Mouse (Mus musculus) neural tube, embryonic 13.5 days (tissue): ENCODE data around the gene Smarca4. TPM values are rescaled to one million over a fixed set of nuclear protein-coding genes. Genes with fewer than 3 reads are reported as not detected.
A peak's percentile ranks its signal among the peaks of the same experiment; 100 is the strongest.

ENCODE experiments used
- ATAC-seq: fragments of 200-750 bp; cut with Nextera tagmentation; 2 replicates; pipeline ENCODE4 v1.8.0; 2017; ENCODE audit warnings: low read depth, mild to moderate bottlenecking, moderate TSS enrichment, moderate library complexity
- H3K27ac ChIP-seq: fragments of 300-500 bp; sonication (generic); replicated peaks from 2 replicates; pipeline ENCODE4 v1.5.1; 2015; ENCODE audit warnings: moderate library complexity, mild to moderate bottlenecking, inconsistent platforms
- H3K27me3 ChIP-seq: fragments of 300-500 bp; sonication (generic); 2 replicates; pipeline ENCODE4 v1.6.1; 2015; ENCODE audit warnings: mild to moderate bottlenecking, inconsistent platforms
- H3K36me3 ChIP-seq: fragments of 300-500 bp; sonication (generic); 2 replicates; pipeline ENCODE4 v1.6.1; 2015; ENCODE audit warnings: mild to moderate bottlenecking, inconsistent platforms
- H3K4me1 ChIP-seq: fragments of 300-500 bp; sonication (generic); replicated peaks from 2 replicates; pipeline ENCODE4 v1.6.1; 2015; ENCODE audit warnings: inconsistent platforms
- H3K4me2 ChIP-seq: fragments of 300-500 bp; sonication (generic); 2 replicates; pipeline ENCODE4 v1.6.1; 2015; ENCODE audit warnings: inconsistent platforms, mild to moderate bottlenecking, moderate library complexity
- H3K4me3 ChIP-seq: fragments of 300-500 bp; sonication (generic); 2 replicates; pipeline ENCODE4 v1.5.1; 2015; ENCODE audit warnings: mild to moderate bottlenecking, inconsistent platforms
- H3K9ac ChIP-seq: fragments of 300-500 bp; sonication (generic); 2 replicates; pipeline ENCODE4 v1.6.1; 2015; ENCODE audit warnings: moderate library complexity, mild to moderate bottlenecking, inconsistent platforms
- H3K9me3 ChIP-seq: fragments of 300-500 bp; sonication (generic); 2 replicates; pipeline ENCODE4 v1.6.1; 2016; ENCODE audit warnings: inconsistent platforms
- WGBS: fragments of 180-500 bp; shearing (Covaris S2); methylation state at CpG from one replicate; pipeline ENCODE4 v1.1.7; 2015; 5-methylcytosine and 5-hydroxymethylcytosine counted together
- polyA plus RNA-seq: library from polyadenylated mRNA; unstranded; fragments of >200 nt; fragmentation: Nextera tagmentation; extraction: Ambion mirVana; gene quantifications from 2 replicates; pipeline ENCODE4 v1.2.1, GENCODE M21; 2015

Smarca4 gene
- polyA plus RNA-seq, result 149 and 160 TPM in 2 replicates

DNA sequence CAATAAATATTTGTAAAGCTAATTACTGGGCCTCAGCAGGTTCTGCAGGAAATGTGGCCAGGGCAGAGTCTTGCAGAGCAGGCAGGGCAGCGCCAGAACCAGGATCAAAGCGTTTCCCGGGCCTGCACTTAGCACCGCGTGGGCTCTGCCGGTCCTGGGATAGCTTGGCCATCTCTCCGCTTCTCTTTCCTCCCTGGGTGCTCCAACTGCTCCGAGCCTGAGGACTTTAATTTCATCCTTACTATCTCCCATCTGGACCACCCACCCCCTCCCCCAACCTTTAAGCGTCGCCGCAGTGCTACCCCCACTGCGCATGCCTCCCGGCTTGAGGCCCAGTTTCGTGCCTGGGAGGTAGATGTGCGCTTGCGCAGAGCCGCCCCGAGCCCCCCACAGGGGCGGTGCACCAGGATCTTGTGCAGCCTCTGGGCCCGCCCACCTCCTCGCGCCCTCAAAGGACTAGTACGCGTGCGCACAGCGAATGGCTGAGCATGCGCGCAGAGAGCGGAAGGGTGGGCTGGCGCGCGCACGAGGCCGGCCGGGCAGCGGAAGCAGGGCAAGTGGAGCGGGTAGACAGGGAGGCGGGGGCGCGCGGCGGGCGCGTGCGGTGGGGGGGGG is at the start of gene Smarca4:
Gene Smarca4, plus strand, starts transcription at position 553 of the 615 bp plus-strand sequence.
- 0 out of 2 replicates have a peak, but pooled peaks cover 3% of the 10 kb centered on the region for H3K36me3 ChIP-seq
- H3K27ac ChIP-seq, result peak within 1 kb of the TSS; percentile 100
- peaks cover 39% of the 10 kb centered on the region for H3K4me1 ChIP-seq
- no peaks in the 10 kb centered on the region for H3K27me3 ChIP-seq
- peak within 1 kb of the TSS; percentile 88 for H3K4me2 ChIP-seq
- ATAC-seq, result peak; percentile 96
- peak within 1 kb of the TSS; percentile 95 for H3K9ac ChIP-seq
- no peaks in the 10 kb centered on the region for H3K9me3 ChIP-seq
- peak within 1 kb of the TSS; percentile 77 for H3K4me3 ChIP-seq
- under 1% methylated on average over 45 of the region's 45 CpGs for WGBS

DNA sequence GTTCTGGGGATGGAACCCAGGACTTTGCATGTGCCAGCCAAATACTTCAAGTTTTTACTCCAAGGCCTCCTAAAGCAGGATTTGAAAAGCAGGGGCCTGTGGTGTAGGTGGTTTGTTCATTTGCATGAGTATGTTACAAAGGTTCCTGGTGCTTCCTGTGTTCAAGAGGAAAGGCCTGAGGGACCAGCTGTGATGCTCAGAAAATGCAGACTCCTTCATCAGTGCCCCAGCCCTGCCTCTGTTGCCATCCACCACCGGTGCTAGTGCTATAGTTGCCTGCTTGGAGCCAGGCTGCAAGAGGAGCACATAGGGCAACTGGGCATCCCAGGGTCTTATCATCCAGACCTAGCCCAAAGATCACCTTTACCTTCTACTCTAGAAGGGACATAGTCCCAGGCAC is 49.4 kb upstream of the Smarca4 start:
- Histone ChIP-seq H3K36me3 (peaks cover 35% of the 10 kb centered on the region), H3K4me1 (0 out of 2 replicates have a peak, but pooled peaks cover 3% of the 10 kb centered on the region), H3K27ac (no peak overlapping the region), H3K4me2 (no peak overlapping the region), H3K4me3 (no peak overlapping the region), H3K9ac (no peak overlapping the region), H3K9me3 (no peaks in the 10 kb centered on the region), H3K27me3 (no peaks in the 10 kb centered on the region)
- WGBS, result 95% methylated on average over 1 of the region's 1 CpGs
- no peak for ATAC-seq

DNA sequence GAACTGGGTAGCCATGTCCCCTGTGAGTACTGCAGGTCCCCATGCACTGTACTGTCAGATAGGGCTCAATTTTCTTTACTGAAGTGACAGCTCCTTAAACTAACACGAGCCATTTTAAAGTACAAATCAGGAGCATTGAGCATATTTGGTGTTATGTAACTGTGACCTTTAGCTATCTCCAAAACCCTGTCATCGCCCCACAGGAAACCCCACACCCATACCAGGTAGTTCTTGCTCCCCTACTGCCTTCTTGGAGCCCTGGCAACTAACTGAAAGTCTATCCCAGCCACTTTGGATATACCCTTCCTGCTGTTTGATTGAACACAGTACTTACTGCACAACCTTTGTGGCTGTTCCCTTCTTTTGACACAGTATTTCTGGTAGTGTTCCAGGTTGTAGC is 48.9 kb upstream of the Smarca4 start:
- Histone ChIP-seq H3K4me1 (0 out of 2 replicates have a peak, but pooled peaks cover 3% of the 10 kb centered on the region), H3K9ac (no peak overlapping the region), H3K4me2 (no peak overlapping the region), H3K27me3 (no peaks in the 10 kb centered on the region), H3K9me3 (no peaks in the 10 kb centered on the region), H3K4me3 (no peak overlapping the region), H3K27ac (no peak overlapping the region), H3K36me3 (peaks cover 37% of the 10 kb centered on the region)
- no peak for ATAC-seq
- WGBS, result 90% methylated on average over 2 of the region's 2 CpGs

- no peak overlapping the region for H3K4me2 ChIP-seq
- 87% methylated on average over 8 of the region's 8 CpGs for WGBS
- H3K4me3 ChIP-seq, result no peak overlapping the region
- no peak overlapping the region for H3K9ac ChIP-seq
- no peak for ATAC-seq
- H3K4me1 ChIP-seq, result 0 out of 2 replicates have a peak, but pooled peaks cover 3% of the 10 kb centered on the region
- no peaks in the 10 kb centered on the region for H3K9me3 ChIP-seq
- H3K27me3 ChIP-seq, result no peaks in the 10 kb centered on the region
- peaks cover 48% of the 10 kb centered on the region for H3K36me3 ChIP-seq
- no peak overlapping the region for H3K27ac ChIP-seq
These were observed 47.2 kb upstream of the Smarca4 start for GRCm38 (mm10) chr9:21568657-21569255.

GRCm38 (mm10) chr9:21574012-21574801 is 41.8 kb upstream of the Smarca4 start:
- Histone ChIP-seq H3K9ac (no peak overlapping the region), H3K27me3 (no peaks in the 10 kb centered on the region), H3K4me2 (no peak overlapping the region), H3K9me3 (no peaks in the 10 kb centered on the region), H3K4me1 (no peaks in the 10 kb centered on the region), H3K27ac (no peak overlapping the region), H3K4me3 (no peak overlapping the region), H3K36me3 (peaks cover 95% of the 10 kb centered on the region)
- no peak for ATAC-seq
- WGBS, result 96% methylated on average over 8 of the region's 8 CpGs

GRCm38 (mm10) chr9:21575253-21575652 is 40.7 kb upstream of the Smarca4 start:
- Histone ChIP-seq H3K27ac (no peak overlapping the region), H3K4me3 (no peak overlapping the region), H3K9me3 (no peaks in the 10 kb centered on the region), H3K9ac (no peak overlapping the region), H3K36me3 (peaks cover 95% of the 10 kb centered on the region), H3K27me3 (no peaks in the 10 kb centered on the region), H3K4me1 (no peaks in the 10 kb centered on the region), H3K4me2 (no peak overlapping the region)
- no peak for ATAC-seq
- WGBS, result 94% methylated on average over 10 of the region's 10 CpGs

- no peak overlapping the region for H3K27ac ChIP-seq
- H3K36me3 ChIP-seq, result peaks cover 96% of the 10 kb centered on the region
- no peak overlapping the region for H3K4me3 ChIP-seq
- H3K4me2 ChIP-seq, result no peak overlapping the region
- no peaks in the 10 kb centered on the region for H3K4me1 ChIP-seq
- 79% methylated on average over 1 of the region's 1 CpGs for WGBS
- no peaks in the 10 kb centered on the region for H3K27me3 ChIP-seq
- no peaks in the 10 kb centered on the region for H3K9me3 ChIP-seq
- H3K9ac ChIP-seq, result no peak overlapping the region
- ATAC-seq, result no peak
These were observed 39.7 kb upstream of the Smarca4 start for GRCm38 (mm10) chr9:21576286-21576685.

DNA sequence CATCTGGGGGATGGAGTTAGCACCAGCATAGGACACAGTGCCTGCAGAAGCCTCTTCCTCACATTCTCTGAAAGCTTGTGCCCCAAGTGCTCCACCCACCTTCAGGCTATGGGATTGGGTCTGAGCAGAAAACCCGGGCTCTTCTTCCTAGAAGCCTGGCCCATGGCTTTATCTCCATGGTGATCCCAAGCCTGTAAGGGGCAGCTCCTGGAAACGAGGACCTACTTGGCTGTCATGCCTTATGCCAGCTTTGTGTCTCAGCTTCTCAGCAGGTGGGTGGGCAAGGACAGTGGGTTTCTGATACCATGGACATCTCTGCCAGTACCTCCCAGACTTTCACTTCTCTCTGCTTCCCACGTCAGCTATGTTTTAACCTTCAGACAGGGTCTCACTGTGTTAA is 37.7 kb upstream of the Smarca4 start:
- Histone ChIP-seq H3K4me2 (no peak overlapping the region), H3K36me3 (peaks cover 96% of the 10 kb centered on the region), H3K4me3 (no peak overlapping the region), H3K9me3 (no peaks in the 10 kb centered on the region), H3K4me1 (no peaks in the 10 kb centered on the region), H3K9ac (no peak overlapping the region), H3K27me3 (no peaks in the 10 kb centered on the region), H3K27ac (no peak overlapping the region)
- 69% methylated on average over 3 of the region's 3 CpGs for WGBS
- no peak for ATAC-seq

- H3K4me3 ChIP-seq, result no peak overlapping the region
- no peak overlapping the region for H3K9ac ChIP-seq
- H3K9me3 ChIP-seq, result no peaks in the 10 kb centered on the region
- H3K27me3 ChIP-seq, result no peaks in the 10 kb centered on the region
- H3K27ac ChIP-seq, result no peak overlapping the region
- WGBS, result 94% methylated on average over 1 of the region's 1 CpGs
- no peaks in the 10 kb centered on the region for H3K4me1 ChIP-seq
- no peak for ATAC-seq
- H3K4me2 ChIP-seq, result no peak overlapping the region
- peaks cover 100% of the 10 kb centered on the region for H3K36me3 ChIP-seq
These were observed 30.6 kb upstream of the Smarca4 start for GRCm38 (mm10) chr9:21585401-21585800.

DNA sequence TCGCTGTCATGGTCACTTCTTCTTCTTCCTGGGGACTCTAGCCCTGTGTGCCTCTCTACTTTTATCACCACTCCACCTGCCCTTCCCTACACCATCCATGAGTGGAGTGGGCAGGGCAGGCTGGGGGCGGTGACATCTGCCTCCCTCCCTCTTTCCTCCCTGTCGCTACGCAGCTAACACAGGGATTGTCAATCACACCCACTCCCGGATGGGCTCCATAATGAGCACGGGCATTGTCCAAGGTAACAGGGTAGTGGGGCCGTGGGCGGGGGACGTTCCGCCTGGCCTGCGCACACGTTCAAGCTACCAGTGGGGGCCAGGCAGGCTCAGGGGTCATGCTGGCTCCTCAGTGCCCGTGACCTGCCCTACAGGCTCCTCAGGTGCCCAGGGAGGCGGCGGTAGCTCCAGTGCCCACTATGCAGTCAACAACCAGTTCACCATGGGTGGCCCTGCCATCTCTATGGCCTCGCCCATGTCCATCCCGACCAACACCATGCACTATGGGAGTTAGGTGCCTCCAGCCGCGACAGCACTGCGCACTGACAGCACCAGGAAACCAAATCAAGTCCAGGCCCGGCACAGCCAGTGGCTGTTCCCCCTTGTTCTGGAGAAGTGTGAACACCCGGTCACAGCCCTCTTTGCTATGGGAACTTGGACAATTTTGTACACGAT is 28.2 kb upstream of the Smarca4 start:
- Histone ChIP-seq H3K27ac (no peak overlapping the region), H3K36me3 (peaks cover 84% of the 10 kb centered on the region), H3K4me2 (no peak overlapping the region), H3K4me3 (no peak overlapping the region), H3K4me1 (peaks cover 16% of the 10 kb centered on the region), H3K9ac (no peak overlapping the region), H3K9me3 (no peaks in the 10 kb centered on the region), H3K27me3 (no peaks in the 10 kb centered on the region)
- 89% methylated on average over 23 of the region's 23 CpGs for WGBS
- ATAC-seq, result no peak

DNA sequence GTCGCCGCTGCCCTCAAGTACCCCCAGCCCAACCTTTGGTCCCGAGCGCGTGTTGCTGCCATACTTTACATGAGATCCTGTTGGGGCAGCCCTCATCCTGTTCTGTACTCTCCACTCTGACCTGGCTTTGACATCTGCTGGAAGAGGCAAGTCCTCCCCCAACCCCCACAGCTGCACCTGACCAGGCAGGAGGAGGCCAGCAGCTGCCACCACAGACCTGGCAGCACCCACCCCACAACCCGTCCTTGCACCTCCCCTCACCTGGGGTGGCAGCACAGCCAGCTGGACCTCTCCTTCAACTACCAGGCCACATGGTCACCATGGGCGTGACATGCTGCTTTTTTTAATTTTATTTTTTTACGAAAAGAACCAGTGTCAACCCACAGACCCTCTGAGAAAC is 27.6 kb upstream of the Smarca4 start:
- H3K36me3 ChIP-seq, result peaks cover 78% of the 10 kb centered on the region
- H3K27ac ChIP-seq, result no peak overlapping the region
- peaks cover 17% of the 10 kb centered on the region for H3K4me1 ChIP-seq
- WGBS, result 94% methylated on average over 8 of the region's 8 CpGs
- H3K9ac ChIP-seq, result 0 out of 2 replicates have a peak overlapping the region, but pooled peaks have one; percentile 3
- no peak overlapping the region for H3K4me2 ChIP-seq
- no peaks in the 10 kb centered on the region for H3K9me3 ChIP-seq
- H3K27me3 ChIP-seq, result no peaks in the 10 kb centered on the region
- H3K4me3 ChIP-seq, result no peak overlapping the region
- no peak for ATAC-seq

DNA sequence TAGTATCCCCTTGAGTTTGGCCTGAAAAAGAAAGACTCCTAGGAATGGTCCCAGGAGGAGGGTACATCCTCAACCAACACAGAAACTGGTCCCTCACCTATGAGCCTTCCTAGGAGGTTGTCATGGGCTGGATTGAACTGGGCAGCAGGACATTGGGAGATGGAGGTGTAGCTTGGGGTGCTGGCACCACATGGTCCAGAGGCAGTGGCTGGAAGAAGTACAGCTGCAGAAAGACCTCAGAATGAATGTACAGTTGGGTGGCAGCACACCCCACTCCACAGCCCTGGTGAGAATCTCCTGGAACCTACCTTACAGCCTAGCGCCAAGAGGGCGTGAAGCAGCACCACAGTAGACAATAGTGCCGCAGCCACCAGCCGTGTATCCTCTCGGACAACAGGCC is 26.4 kb upstream of the Smarca4 start:
- Histone ChIP-seq H3K4me2 (no peak overlapping the region), H3K9ac (no peak overlapping the region), H3K36me3 (peaks cover 66% of the 10 kb centered on the region), H3K27me3 (no peaks in the 10 kb centered on the region), H3K27ac (no peak overlapping the region), H3K9me3 (no peaks in the 10 kb centered on the region), H3K4me1 (peaks cover 29% of the 10 kb centered on the region), H3K4me3 (no peak overlapping the region)
- ATAC-seq, result no peak
- 93% methylated on average over 5 of the region's 5 CpGs for WGBS
